Mouse (Mus musculus): Measurements from ENCODE around the gene Gcgr.

DNA sequence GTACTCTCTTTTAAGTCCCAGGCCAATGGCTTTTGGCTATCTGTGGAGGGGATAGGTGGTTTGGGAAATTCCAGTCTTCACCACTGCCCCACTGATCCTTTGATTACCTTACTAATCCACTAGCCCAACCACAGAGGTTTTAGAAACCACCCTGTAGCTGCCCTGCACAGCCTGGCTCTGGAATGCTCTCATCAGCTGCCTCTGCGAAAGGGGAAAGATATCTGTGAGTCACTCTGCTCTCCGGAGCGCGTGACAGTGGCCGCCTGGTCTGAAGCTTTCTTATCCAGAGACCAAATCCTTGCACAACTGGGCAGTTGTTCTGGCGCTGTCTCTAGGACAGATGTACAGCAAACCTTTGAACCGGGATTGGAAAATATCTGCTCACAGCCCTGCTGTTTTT is 24.3 kb downstream of the Gcgr start:
- TF ChIP-seq CTCF (IDR thresholded peaks at IDR 0.05; ENCODE audit: extremely low read depth, insufficient read depth, low read length) (no peak), POLR2A (IDR thresholded peaks at IDR 0.05; ENCODE audit: extremely low read depth, insufficient read depth, low read length) (no peak)
